Mouse (Mus musculus): ENCODE results near the gene Kcng3.

GRCm38 (mm10) chr17:83667934-83668690, 36.4 kb upstream of the Kcng3 start:
- no peak for TF ChIP-seq CTCF (IDR thresholded peaks at IDR 0.05; ENCODE audit: borderline replicate concordance, control insufficient read depth, extremely low read depth, insufficient read depth, low read length, poor library complexity)
- no peak for TF ChIP-seq POLR2A (IDR thresholded peaks at IDR 0.05; ENCODE audit: control insufficient read depth, extremely low read depth, insufficient read depth, low read length, poor library complexity)

Data from thymus, adult 2 months (tissue).